Mouse (Mus musculus): Measurements from ENCODE around the gene Snx8. TPM values are rescaled to one million over a fixed set of nuclear protein-coding genes. Genes with fewer than 3 reads are reported as not detected.
A peak's percentile ranks its signal among the peaks of the same experiment; 100 is the strongest.

Gene Snx8
- polyA plus RNA-seq, 1 experiment from 2014 or later: 17.6 TPM

DNA sequence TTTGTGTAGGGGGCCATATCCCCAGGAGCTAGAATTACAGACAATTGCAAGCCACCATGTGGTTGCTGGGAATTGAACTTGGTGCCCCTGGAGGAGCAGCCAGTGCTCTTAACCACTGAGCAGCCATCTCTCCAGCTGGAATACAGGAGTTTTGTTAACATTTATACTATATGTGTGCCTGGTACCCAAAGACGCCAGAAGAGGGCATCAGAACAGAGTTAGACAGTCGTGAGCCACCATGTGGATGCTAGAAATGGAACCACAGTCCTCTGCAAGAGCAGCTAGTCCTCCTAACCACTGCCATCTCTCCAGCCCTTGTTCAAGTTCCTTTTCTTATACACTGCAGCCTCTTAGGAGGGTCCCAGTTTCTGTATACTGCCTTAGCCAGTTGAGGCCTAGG, 55.4 kb downstream of the Snx8 start:
- peaks cover 17% of the 10 kb centered on the region for H3K4me1 ChIP-seq
- no peaks in the 10 kb centered on the region for H3K27me3 ChIP-seq
- peaks cover 28% of the 10 kb centered on the region for H3K36me3 ChIP-seq (ENCODE audit: poor library complexity, severe bottlenecking)
- no peak for ATAC-seq
- H3K27ac ChIP-seq: no peak overlapping the region
- WGBS: 18% methylated on average over 2 of the region's 2 CpGs
- H3K9ac ChIP-seq: no peak overlapping the region
- no peak overlapping the region for H3K4me3 ChIP-seq
- no peaks in the 10 kb centered on the region for H3K9me3 ChIP-seq (replicated peaks)
- H3K4me2 ChIP-seq: no peak overlapping the region

DNA sequence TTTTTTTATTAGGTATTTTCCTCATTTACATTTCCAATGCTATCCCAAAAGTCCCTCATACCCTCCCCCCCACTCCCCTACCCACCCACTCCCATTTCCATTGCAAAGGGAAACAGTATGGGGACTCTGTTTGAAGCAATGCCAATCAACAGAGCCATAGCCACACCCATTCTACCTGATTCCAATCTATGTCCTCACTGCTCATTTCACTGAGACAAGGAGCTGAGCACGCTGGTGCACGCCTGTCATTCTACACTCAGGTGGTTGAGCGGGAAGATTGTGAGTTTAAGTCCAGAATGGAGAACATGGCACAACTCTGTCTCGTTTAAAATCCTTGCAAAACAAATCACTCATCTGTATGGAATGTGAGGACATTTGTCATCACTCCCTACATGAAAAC, 56.5 kb downstream of the Snx8 start:
- H3K9me3 ChIP-seq (replicated peaks): no peaks in the 10 kb centered on the region
- peaks cover 28% of the 10 kb centered on the region for H3K36me3 ChIP-seq (ENCODE audit: poor library complexity, severe bottlenecking)
- H3K27ac ChIP-seq: no peak overlapping the region
- peak overlapping the region; percentile 68; the same call in 1 of the 2 replicates for H3K4me3 ChIP-seq
- ATAC-seq: no peak
- 53% methylated on average over 4 of the region's 4 CpGs for WGBS
- H3K4me1 ChIP-seq: peaks cover 17% of the 10 kb centered on the region
- H3K4me2 ChIP-seq: peak overlapping the region; percentile 90
- H3K27me3 ChIP-seq: no peaks in the 10 kb centered on the region
- H3K9ac ChIP-seq: no peak overlapping the region

DNA sequence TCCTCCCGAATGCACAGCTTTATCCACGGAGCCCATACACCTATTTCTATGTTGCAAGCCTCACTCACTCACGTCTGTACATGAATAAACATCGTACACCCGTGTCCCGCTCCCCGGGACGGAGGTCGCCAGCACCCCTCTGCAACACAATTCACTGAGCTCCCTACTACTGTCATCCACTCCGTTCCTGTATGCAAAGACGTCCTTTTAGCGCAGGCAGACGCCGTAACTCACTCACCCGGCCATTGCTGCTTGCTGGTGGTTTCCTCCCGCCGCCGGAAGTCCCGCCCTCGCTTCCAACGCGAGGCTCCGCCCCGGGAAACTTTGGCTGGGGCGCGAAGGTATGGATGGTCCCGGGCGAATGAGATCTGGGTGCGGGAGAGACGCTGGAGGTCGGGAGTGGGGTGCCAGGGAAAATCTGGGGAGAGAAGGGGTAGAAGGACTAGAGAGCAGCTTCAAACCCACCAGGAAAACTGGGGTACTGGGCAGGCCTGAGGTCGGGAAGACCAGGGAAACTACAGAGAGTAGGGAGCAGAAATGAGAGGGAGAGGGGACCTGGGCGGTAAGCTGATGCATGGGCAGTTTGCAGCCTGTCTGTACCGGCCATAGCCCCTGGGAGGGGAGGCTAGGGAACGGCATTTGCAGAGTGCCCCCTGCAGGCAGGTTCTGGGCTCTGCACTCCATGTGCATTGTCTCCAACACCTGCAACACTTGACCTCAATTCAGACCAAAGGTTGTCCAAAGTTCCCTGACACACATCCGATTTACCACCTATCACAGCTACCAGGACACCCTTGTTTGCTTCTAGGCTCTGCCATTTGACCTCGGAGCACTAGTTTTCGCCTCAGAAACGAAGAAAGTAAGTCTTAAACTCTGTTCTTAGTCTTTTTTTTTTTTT, 57.2 kb downstream of the Snx8 start, which contains the start of gene Mrm2:
Gene Mrm2 (minus strand): TSS at position 284 of the 898 bp plus-strand sequence.
- under 1% methylated on average over 39 of the region's 39 CpGs for WGBS
- ATAC-seq: peak; percentile 87

DNA sequence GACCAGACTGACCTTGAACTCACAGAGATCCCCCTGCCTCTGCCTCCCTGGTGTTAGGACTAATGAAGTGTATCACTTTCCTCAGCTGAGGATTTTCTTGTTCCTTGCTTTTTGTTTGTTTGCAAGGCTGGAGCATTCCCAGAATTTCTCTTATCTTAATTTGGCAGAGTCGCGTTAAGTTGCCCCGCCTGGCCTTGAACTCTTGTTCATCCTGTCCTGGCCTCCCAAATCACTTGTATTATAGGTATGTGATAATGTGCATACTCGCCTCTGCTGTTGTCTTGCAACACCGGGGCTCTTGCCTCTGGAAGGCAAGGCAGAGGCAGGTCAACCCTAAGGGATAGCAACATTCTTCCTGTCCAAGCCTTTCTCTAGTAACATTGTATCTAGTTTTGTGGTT, 65.0 kb downstream of the Snx8 start:
- ATAC-seq: no peak
- peaks cover 14% of the 10 kb centered on the region for H3K4me1 ChIP-seq
- H3K4me3 ChIP-seq: no peak overlapping the region
- 95% methylated on average over 5 of the region's 5 CpGs for WGBS
- H3K27ac ChIP-seq: no peak overlapping the region
- H3K27me3 ChIP-seq: no peaks in the 10 kb centered on the region
- no peak overlapping the region for H3K9ac ChIP-seq
- H3K4me2 ChIP-seq: no peak overlapping the region
- peaks cover 28% of the 10 kb centered on the region for H3K36me3 ChIP-seq (ENCODE audit: poor library complexity, severe bottlenecking)
- no peaks in the 10 kb centered on the region for H3K9me3 ChIP-seq (replicated peaks)

More for the DNA sequence above, 57.2 kb downstream of the Snx8 start, which contains the start of gene Mrm2:
- Histone ChIP-seq H3K9ac (peak within 1 kb of the TSS; percentile 84), H3K9me3 (replicated peaks) (no peaks in the 10 kb centered on the region), H3K4me2 (peak within 1 kb of the TSS; percentile 90), H3K4me3 (peak within 1 kb of the TSS; percentile 68), H3K27me3 (no peaks in the 10 kb centered on the region), H3K36me3 (ENCODE audit: poor library complexity, severe bottlenecking) (peaks cover 31% of the 10 kb centered on the region), H3K4me1 (peaks cover 17% of the 10 kb centered on the region), H3K27ac (peak within 1 kb of the TSS; percentile 86)

DNA sequence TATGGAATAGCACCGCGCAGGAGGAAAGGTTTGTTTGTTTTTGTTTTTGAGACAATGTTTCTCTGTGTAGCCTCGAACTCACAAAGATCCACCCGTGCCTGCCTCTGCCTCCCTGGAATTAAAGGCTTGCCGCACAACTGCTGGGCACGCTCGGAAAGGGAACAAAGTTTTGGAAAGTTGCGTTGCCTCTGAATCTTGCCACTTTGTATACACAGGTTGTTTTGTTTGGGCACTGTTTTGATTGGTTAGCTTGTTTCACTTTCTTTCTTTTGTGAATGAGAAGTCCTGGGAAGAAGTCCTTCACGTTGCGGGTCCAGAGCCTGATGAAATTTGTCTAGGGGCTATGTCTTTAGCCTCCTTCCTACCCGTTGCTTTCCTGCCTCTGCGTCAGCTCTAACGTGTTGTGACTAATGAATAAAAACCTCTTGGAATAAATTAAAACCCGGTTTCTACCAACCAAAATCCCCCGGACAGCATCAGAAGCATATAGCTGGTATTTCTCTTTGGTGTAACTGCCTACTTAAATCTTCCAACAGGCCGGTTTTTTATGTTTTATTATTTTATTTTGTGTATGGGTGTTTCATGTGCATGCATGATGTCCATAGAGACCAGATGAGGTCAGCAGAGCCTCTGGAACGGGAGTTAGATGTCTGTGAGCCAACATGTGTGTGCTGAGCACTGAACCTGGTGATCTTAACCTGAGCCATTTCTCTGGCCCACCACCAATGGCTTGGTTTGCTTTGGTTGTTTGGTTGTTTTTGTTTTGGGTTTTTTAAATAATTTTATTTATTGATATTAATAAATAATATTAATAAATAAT, 67.1 kb downstream of the Snx8 start:
- peak; percentile 11; the same call in 1 of the 2 replicates for ATAC-seq

DNA sequence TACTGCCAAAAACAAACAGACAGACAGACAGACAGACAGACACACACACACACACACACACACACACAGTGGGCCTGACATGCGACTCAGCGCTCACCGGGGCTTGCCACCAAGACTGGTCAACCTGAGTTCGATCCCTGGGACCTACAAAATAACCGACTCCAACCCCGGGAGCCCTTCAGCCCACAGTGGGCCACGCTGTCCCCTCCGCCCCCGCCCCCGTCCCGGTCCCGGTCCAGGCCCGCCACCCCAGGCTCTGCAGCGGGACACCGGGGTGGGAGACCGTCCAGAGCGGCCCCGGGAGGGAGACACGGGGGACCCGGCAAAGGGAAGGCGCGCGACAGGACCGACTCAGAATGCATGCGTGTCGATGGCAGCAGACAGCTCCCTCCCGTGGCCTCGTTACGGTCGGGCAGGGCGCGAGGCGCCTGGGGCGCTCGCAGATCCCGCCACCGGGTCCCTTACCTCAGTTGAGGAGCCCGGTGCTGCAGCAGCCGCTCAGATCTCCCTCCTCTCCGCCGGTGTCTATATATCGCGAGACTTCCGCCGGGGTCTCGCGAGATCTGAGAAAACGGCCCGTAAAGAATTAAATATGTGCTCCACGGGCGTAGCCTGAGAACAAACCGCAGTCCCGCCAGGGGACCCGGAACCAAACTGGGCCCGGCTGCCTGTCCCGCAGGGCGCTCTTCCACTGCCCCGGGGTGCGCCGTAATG, 67.9 kb downstream of the Snx8 start, which contains the start of the genes Mad1l1 and Nudt1:
Gene Mad1l1 (minus strand): TSS at position 511 of the 714 bp plus-strand sequence.
Gene Nudt1 (plus strand): TSS at position 615 of the 714 bp plus-strand sequence.
- under 1% methylated on average over 55 of the region's 60 CpGs for WGBS
- ATAC-seq: peak; percentile 94
- H3K4me3 ChIP-seq: peak within 1 kb of the TSS; percentile 88
- H3K36me3 ChIP-seq (ENCODE audit: poor library complexity, severe bottlenecking): peaks cover 10% of the 10 kb centered on the region; the same call in 1 of the 2 replicates
- H3K27ac ChIP-seq: peak within 1 kb of the TSS; percentile 81
- H3K4me2 ChIP-seq: peak within 1 kb of the TSS; percentile 76
- no peaks in the 10 kb centered on the region for H3K27me3 ChIP-seq
- peaks cover 14% of the 10 kb centered on the region for H3K4me1 ChIP-seq
- H3K9ac ChIP-seq: peak within 1 kb of the TSS; percentile 99
- H3K9me3 ChIP-seq (replicated peaks): no peaks in the 10 kb centered on the region

More for the DNA sequence above, 67.1 kb downstream of the Snx8 start:
- Histone ChIP-seq H3K9ac (peak overlapping the region; percentile 99), H3K4me1 (peaks cover 14% of the 10 kb centered on the region), H3K36me3 (ENCODE audit: poor library complexity, severe bottlenecking) (peaks cover 13% of the 10 kb centered on the region; the same call in 1 of the 2 replicates), H3K4me3 (peak overlapping the region; percentile 88), H3K27me3 (no peaks in the 10 kb centered on the region), H3K9me3 (replicated peaks) (no peaks in the 10 kb centered on the region), H3K27ac (peak overlapping the region; percentile 81), H3K4me2 (peak overlapping the region; percentile 76)
- under 1% methylated on average over 17 of the region's 17 CpGs for WGBS

DNA sequence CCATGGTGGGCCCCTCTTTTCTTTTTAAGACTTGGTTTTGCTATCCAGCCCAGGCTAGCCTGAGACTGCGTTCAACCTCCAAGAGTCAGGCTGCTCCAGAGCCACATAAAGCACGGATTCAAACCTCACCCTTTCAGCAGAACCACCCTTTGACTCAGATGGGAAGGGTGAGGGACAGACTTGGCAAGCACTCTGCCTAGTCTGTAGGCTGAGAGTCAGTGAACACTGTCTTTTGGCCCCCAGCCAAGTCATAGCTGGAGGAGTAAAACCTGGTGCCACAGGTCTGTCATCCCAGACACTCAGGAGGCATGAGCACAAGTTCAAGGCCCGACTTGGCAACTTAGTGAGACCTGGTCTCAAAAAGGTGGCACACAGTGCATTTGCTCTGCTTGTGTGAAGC, 72.3 kb downstream of the Snx8 start:
- Histone ChIP-seq H3K4me1 (peaks cover 14% of the 10 kb centered on the region), H3K36me3 (ENCODE audit: poor library complexity, severe bottlenecking) (peaks cover 36% of the 10 kb centered on the region), H3K4me3 (no peak overlapping the region), H3K9me3 (replicated peaks) (no peaks in the 10 kb centered on the region), H3K27ac (no peak overlapping the region), H3K27me3 (no peaks in the 10 kb centered on the region), H3K9ac (no peak overlapping the region), H3K4me2 (no peak overlapping the region)
- 70% methylated on average over 3 of the region's 3 CpGs for WGBS
- ATAC-seq: no peak

DNA sequence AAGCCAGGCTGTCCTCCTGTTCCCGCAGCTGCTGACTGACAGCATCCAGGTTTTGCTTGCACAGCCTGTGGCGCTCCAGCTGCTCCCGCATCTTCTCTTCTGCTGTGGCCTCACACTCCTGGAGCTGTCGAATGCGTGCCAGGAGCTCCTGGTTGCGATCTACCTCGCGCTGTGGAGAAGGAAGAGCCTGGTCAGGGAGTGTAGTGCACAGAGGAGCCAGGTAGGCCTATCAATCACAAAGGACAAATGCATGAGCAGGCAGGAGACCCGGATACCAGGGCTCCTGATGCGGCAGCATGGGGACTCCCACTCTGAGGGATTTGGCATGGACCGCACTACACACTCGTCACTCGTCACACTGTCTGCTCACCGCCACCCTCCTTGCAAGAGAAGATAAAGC, 81.5 kb downstream of the Snx8 start:
- no peaks in the 10 kb centered on the region for H3K27me3 ChIP-seq
- H3K27ac ChIP-seq: no peak overlapping the region
- no peak overlapping the region for H3K4me2 ChIP-seq
- no peaks in the 10 kb centered on the region for H3K9me3 ChIP-seq (replicated peaks)
- ATAC-seq: no peak
- WGBS: 94% methylated on average over 14 of the region's 14 CpGs
- H3K36me3 ChIP-seq (ENCODE audit: poor library complexity, severe bottlenecking): peaks cover 95% of the 10 kb centered on the region
- H3K4me3 ChIP-seq: no peak overlapping the region
- no peak overlapping the region for H3K9ac ChIP-seq
- H3K4me1 ChIP-seq: no peaks in the 10 kb centered on the region

DNA sequence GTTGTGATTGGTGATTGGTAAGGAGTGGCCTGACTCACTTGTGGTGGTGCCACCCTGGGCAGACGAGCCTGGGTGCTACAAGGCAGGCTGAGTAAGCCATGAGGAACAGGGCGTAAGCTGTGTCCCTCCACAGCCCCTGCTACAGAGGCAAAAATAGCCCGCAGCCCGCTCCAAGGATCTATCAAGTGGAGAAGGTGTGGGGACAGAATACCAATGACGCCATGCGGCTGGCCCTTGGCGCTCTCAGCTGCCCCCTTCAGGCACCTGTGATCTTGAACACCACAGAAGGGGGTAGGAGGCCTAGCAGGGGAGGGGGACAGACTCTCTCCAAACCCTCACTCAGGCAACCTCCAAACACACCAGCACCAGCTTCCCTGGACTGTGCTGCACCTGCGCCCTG, 83.0 kb downstream of the Snx8 start:
- Histone ChIP-seq H3K27ac (no peak overlapping the region), H3K9ac (no peak overlapping the region)

DNA sequence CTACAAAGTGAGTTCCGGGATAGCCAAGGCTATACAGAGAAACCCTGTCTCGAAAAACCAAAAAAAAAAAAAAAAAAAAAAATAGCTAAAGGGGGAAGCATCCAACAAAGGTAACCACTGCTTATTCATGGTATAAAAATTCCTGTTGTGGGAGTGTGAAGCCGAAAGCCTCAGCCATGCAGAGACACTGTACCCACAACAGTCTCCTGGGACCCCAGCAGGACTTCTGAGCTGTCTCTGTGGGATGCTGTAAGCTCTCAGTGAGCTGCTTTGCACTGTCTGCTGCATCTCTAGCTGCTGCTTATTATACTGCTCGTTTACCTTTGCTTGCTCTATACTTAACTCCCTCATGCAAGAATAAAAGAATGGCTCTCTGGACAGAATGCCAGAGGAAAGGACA, 90.8 kb downstream of the Snx8 start:
- Histone ChIP-seq H3K9me3 (replicated peaks) (no peaks in the 10 kb centered on the region), H3K27ac (no peak overlapping the region), H3K36me3 (ENCODE audit: poor library complexity, severe bottlenecking) (peaks cover 76% of the 10 kb centered on the region), H3K4me1 (no peaks in the 10 kb centered on the region), H3K27me3 (no peaks in the 10 kb centered on the region), H3K4me2 (no peak overlapping the region), H3K9ac (no peak overlapping the region), H3K4me3 (no peak overlapping the region)
- no peak for ATAC-seq
- 70% methylated on average over 4 of the region's 4 CpGs for WGBS

More for the DNA sequence above, 83.0 kb downstream of the Snx8 start:
- no peaks in the 10 kb centered on the region for H3K9me3 ChIP-seq (replicated peaks)
- no peak for ATAC-seq
- H3K4me3 ChIP-seq: no peak overlapping the region
- H3K4me2 ChIP-seq: no peak overlapping the region
- WGBS: 71% methylated on average over 8 of the region's 8 CpGs
- H3K27me3 ChIP-seq: no peaks in the 10 kb centered on the region
- peaks cover 91% of the 10 kb centered on the region for H3K36me3 ChIP-seq (ENCODE audit: poor library complexity, severe bottlenecking)
- H3K4me1 ChIP-seq: no peaks in the 10 kb centered on the region

DNA sequence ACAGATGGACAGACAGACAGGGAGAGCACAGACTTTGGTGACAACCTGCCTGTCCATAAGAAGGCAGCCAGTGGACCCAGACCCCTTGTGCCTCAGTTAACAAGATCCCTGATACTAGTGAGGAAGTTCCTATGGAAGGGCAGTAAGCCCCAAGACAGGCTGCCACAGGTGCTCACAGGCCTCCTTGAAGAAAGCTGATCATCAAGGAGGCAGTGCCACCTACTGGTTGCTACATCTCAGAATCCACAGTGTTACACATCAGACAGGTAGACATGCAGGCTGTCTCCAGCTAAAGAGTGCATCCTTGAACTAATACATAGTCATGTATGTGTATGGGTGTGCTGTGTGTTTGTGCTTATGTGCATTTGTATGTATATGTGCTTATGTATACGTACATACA, 96.9 kb downstream of the Snx8 start:
- H3K36me3 ChIP-seq (ENCODE audit: poor library complexity, severe bottlenecking): peaks cover 58% of the 10 kb centered on the region
- no peak overlapping the region for H3K27ac ChIP-seq
- 88% methylated on average over 1 of the region's 1 CpGs for WGBS
- no peak overlapping the region for H3K4me3 ChIP-seq
- no peak overlapping the region for H3K9ac ChIP-seq
- no peaks in the 10 kb centered on the region for H3K4me1 ChIP-seq
- ATAC-seq: peak; percentile 70
- no peak overlapping the region for H3K4me2 ChIP-seq
- no peaks in the 10 kb centered on the region for H3K9me3 ChIP-seq (replicated peaks)
- H3K27me3 ChIP-seq: no peaks in the 10 kb centered on the region
